Comparison of ENCODE assay signal across 17 mouse cellular contexts in genomic region chr16:44523595-44523994, GRCm38 (mm10).
"Had no signal": no experiment of that assay in that cellular context is flagged by ENCODE, and none has a peak within 500 bp of the region (broad histone marks: within the 10 kb centered on the region; RNA-seq: fewer than 3 reads in every experiment).

No protein-coding gene starts in this region.

- H3K27me3 ChIP-seq: liver, embryonic 13.5 days; lung, embryonic 15.5 days; midbrain, embryonic 15.5 days; neural tube, embryonic 12.5 days had no signal

- ATAC-seq: liver, postnatal 0 days; midbrain, embryonic 15.5 days had no signal

- H3K9ac ChIP-seq: liver, embryonic 13.5 days; liver, postnatal 0 days; lung, embryonic 15.5 days; midbrain, embryonic 15.5 days; neural tube, embryonic 12.5 days had no signal

- H3K4me3 ChIP-seq: left cerebral cortex, adult 2 months; liver, embryonic 13.5 days; lung, embryonic 15.5 days; megakaryocyte, embryonic 14.5 days; midbrain, embryonic 15.5 days; neural tube, embryonic 12.5 days had no signal

- H3K27ac ChIP-seq: left cerebral cortex, adult 2 months; liver, embryonic 13.5 days; lung, embryonic 15.5 days; macrophage; midbrain, embryonic 15.5 days; neural tube, embryonic 12.5 days had no signal

- H3K36me3 ChIP-seq: liver, embryonic 13.5 days; midbrain, embryonic 15.5 days had no signal

- H3K4me2 ChIP-seq: liver, embryonic 13.5 days; lung, embryonic 15.5 days; midbrain, embryonic 11.5 days; midbrain, embryonic 15.5 days; neural tube, embryonic 12.5 days had no signal

- H3K4me1 ChIP-seq: liver, embryonic 13.5 days; megakaryocyte, embryonic 14.5 days had no signal

- DNase-seq: kidney, postnatal 25 days; liver; liver, embryonic 13.5 days; liver, postnatal 0 days; lung, postnatal 14 days; retina, postnatal 1 day; right cerebral cortex, postnatal 4 days; spleen, adult 18-20 months; thymus, adult 18-20 months; thymus, postnatal 36 days had no signal

- H3K9me3 ChIP-seq: liver, embryonic 13.5 days; lung, embryonic 15.5 days; megakaryocyte, embryonic 14.5 days; midbrain, embryonic 15.5 days; neural tube, embryonic 12.5 days had no signal
